ENCODE assay signal across 25 mouse cellular contexts in the genomic region with DNA sequence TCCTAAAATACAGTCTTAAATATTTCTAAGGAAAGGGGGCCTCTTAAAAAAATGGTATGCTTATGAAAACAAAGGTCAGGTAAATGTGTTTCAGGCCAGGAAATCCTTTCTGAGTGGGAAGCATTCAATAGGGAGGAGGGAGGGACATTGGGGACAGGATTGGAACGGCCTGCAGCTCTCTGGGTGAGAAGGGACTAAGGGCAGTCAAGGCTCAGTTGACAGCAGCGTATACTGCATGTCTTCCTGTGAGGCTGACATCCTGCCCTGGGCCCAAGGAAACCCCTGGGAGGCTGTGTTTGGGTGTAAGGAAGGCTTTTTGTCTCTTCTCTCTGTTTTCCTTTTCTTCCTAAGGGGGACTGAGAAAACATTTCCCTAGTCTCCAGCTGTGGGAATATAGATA.
A peak's percentile ranks its signal among the peaks of the same experiment; 100 is the strongest.
DNase-seq lines count a peak whose midpoint lies in the region; ATAC-seq and TF ChIP-seq lines count a peak whose summit lies in the region.
"Had no signal": no experiment of that assay in that cellular context is flagged by ENCODE, and none has a peak within 500 bp of the region (broad histone marks: within the 10 kb centered on the region; RNA-seq: fewer than 3 reads in every experiment).

No protein-coding gene starts in this region.

- TF ChIP-seq POLR2A in heart, adult 2 months (IDR thresholded peaks at IDR 0.05; ENCODE audit: insufficient read depth, low read depth, low read length): no peak

- intact Hi-C loops in heart, adult 2 months (cut with DNase I): loop anchor here (2.0 kb wide), 1 partner anchor 51 kb away; no protein-coding TSS in a partner anchor
- intact Hi-C loops in heart, postnatal 36 days (cut with DNase I): no loop called here

- TF ChIP-seq EP300 in heart, adult 2 months (IDR thresholded peaks at IDR 0.05; ENCODE audit: insufficient read depth, low read depth, low read length): no peak

- H3K79me2 ChIP-seq in heart, adult 2 months (replicated peaks; ENCODE audit: control insufficient read depth, insufficient read depth, low read length): no peaks in the 10 kb centered on the region

- no peak overlapping the region for H3K9ac ChIP-seq in heart, adult 2 months (ENCODE audit: low read depth, low read length)
- H3K9ac ChIP-seq in kidney, embryonic 16.5 days (replicated peaks; ENCODE audit: low read length): no peak overlapping the region
- H3K9ac ChIP-seq in kidney, embryonic 14.5 days (ENCODE audit: low read depth, low read length): no peak overlapping the region
- H3K9ac ChIP-seq in heart, embryonic 16.5 days (ENCODE audit: low read length): no peak overlapping the region
- H3K9ac ChIP-seq: embryonic facial prominence, embryonic 13.5 days; forebrain, embryonic 15.5 days; hindbrain, embryonic 13.5 days; liver, embryonic 15.5 days; lung, embryonic 14.5 days; midbrain, embryonic 13.5 days; stomach, embryonic 15.5 days had no signal

- no peak for TF ChIP-seq CTCF in heart, adult 2 months (IDR thresholded peaks at IDR 0.05)

- H3K27me3 ChIP-seq in heart, adult 2 months (ENCODE audit: control insufficient read depth, insufficient read depth, low read length): no peaks in the 10 kb centered on the region
- H3K27me3 ChIP-seq in kidney, embryonic 16.5 days (ENCODE audit: insufficient read depth, low read length): no peaks in the 10 kb centered on the region
- H3K27me3 ChIP-seq in kidney, embryonic 14.5 days (ENCODE audit: control insufficient read depth, insufficient read depth, low read length): no peaks in the 10 kb centered on the region
- H3K27me3 ChIP-seq in heart, embryonic 16.5 days (ENCODE audit: control insufficient read depth, insufficient read depth, low read length): no peaks in the 10 kb centered on the region
- H3K27me3 ChIP-seq: embryonic facial prominence, embryonic 13.5 days; forebrain, embryonic 15.5 days; hindbrain, embryonic 13.5 days; liver, embryonic 15.5 days; midbrain, embryonic 13.5 days; Patski; stomach, embryonic 15.5 days had no signal

- no peak overlapping the region for H3K4me3 ChIP-seq in heart, adult 2 months
- no peak overlapping the region for H3K4me3 ChIP-seq in kidney, embryonic 16.5 days (ENCODE audit: low read length)
- no peak overlapping the region for H3K4me3 ChIP-seq in kidney, embryonic 14.5 days (ENCODE audit: low read length)
- no peak overlapping the region for H3K4me3 ChIP-seq in brown adipose tissue, adult 24 weeks (ENCODE audit: insufficient read depth, low read depth, low read length)
- H3K4me3 ChIP-seq in heart, embryonic 16.5 days (ENCODE audit: low read length): no peak overlapping the region
- H3K4me3 ChIP-seq: embryonic facial prominence, embryonic 13.5 days; forebrain, embryonic 10.5 days; forebrain, embryonic 15.5 days; hindbrain, embryonic 13.5 days; liver, embryonic 15.5 days; midbrain, embryonic 13.5 days; stomach, embryonic 15.5 days had no signal

- no peak for DNase-seq in heart, adult 2 months
- no peak for DNase-seq in heart, postnatal 36 days
- DNase-seq in right cerebral cortex, postnatal 14 days: no peak
- DNase-seq: adrenal gland, postnatal 14 days; cerebellum, adult 11-12 months; cerebellum, adult 9-11 months; embryo, embryonic 11 days; kidney, adult 11 months; liver; lung, embryonic 14.5 days had no signal

- no peak overlapping the region for H3K4me2 ChIP-seq in kidney, embryonic 16.5 days (replicated peaks; ENCODE audit: low read depth, low read length)
- no peak overlapping the region for H3K4me2 ChIP-seq in kidney, embryonic 14.5 days (replicated peaks; ENCODE audit: low read depth, low read length)
- no peak overlapping the region for H3K4me2 ChIP-seq in heart, embryonic 16.5 days (ENCODE audit: low read depth, low read length)
- H3K4me2 ChIP-seq: embryonic facial prominence, embryonic 13.5 days; forebrain, embryonic 15.5 days; hindbrain, embryonic 13.5 days; liver, embryonic 15.5 days; lung, embryonic 14.5 days; midbrain, embryonic 13.5 days; stomach, embryonic 15.5 days had no signal

- peak overlapping the region; percentile 48 for H3K27ac ChIP-seq in heart, adult 2 months
- peak overlapping the region; percentile 12; the same call in 1 of the 2 replicates for H3K27ac ChIP-seq in kidney, embryonic 16.5 days (ENCODE audit: low read length)
- no peak overlapping the region for H3K27ac ChIP-seq in kidney, embryonic 14.5 days (ENCODE audit: low read depth, low read length)
- peak overlapping the region; percentile 48; the same call in 1 of the 2 replicates for H3K27ac ChIP-seq in brown adipose tissue, adult 24 weeks (replicated peaks; ENCODE audit: low read depth, low read length)
- peak overlapping the region; percentile 67 for H3K27ac ChIP-seq in heart, embryonic 16.5 days (ENCODE audit: low read length)
- H3K27ac ChIP-seq: embryonic facial prominence, embryonic 13.5 days; forebrain, embryonic 10.5 days; forebrain, embryonic 15.5 days; hindbrain, embryonic 13.5 days; kidney, postnatal 0 days; liver, embryonic 15.5 days; macrophage; midbrain, embryonic 13.5 days; stomach, embryonic 15.5 days had no signal

- H3K36me3 ChIP-seq in heart, adult 2 months (ENCODE audit: control insufficient read depth, insufficient read depth, low read length): no peaks in the 10 kb centered on the region
- no peaks in the 10 kb centered on the region for H3K36me3 ChIP-seq in kidney, embryonic 16.5 days (ENCODE audit: insufficient read depth, low read length)
- no peaks in the 10 kb centered on the region for H3K36me3 ChIP-seq in kidney, embryonic 14.5 days (ENCODE audit: control insufficient read depth, insufficient read depth, low read length)
- H3K36me3 ChIP-seq in heart, embryonic 16.5 days (ENCODE audit: control insufficient read depth, insufficient read depth): no peaks in the 10 kb centered on the region
- H3K36me3 ChIP-seq: embryonic facial prominence, embryonic 13.5 days; forebrain, embryonic 10.5 days; forebrain, embryonic 15.5 days; hindbrain, embryonic 13.5 days; liver, embryonic 15.5 days; midbrain, embryonic 13.5 days; stomach, embryonic 15.5 days had no signal

- H3K4me1 ChIP-seq in heart, adult 2 months (ENCODE audit: control insufficient read depth, insufficient read depth, low read length): peaks cover 12% of the 10 kb centered on the region
- peaks cover 4% of the 10 kb centered on the region; the same call in 1 of the 2 replicates for H3K4me1 ChIP-seq in kidney, embryonic 16.5 days (ENCODE audit: insufficient read depth, low read length)
- no peaks in the 10 kb centered on the region for H3K4me1 ChIP-seq in kidney, embryonic 14.5 days (ENCODE audit: control insufficient read depth, insufficient read depth, low read length)
- H3K4me1 ChIP-seq in brown adipose tissue, adult 24 weeks (ENCODE audit: control insufficient read depth, insufficient read depth, insufficient read length, low read length): peaks cover 9% of the 10 kb centered on the region; the same call in 1 of the 2 replicates
- H3K4me1 ChIP-seq in heart, embryonic 16.5 days (ENCODE audit: control insufficient read depth, insufficient read depth, low read length): peaks cover 3% of the 10 kb centered on the region
- H3K4me1 ChIP-seq: embryonic facial prominence, embryonic 13.5 days; forebrain, embryonic 10.5 days; forebrain, embryonic 15.5 days; hindbrain, embryonic 13.5 days; liver, embryonic 15.5 days; midbrain, embryonic 13.5 days; stomach, embryonic 15.5 days had no signal

- H3K9me3 ChIP-seq in kidney, embryonic 16.5 days (ENCODE audit: low read length): no peaks in the 10 kb centered on the region
- no peaks in the 10 kb centered on the region for H3K9me3 ChIP-seq in kidney, embryonic 14.5 days (ENCODE audit: control insufficient read depth, low read length)
- H3K9me3 ChIP-seq in heart, embryonic 16.5 days (replicated peaks; ENCODE audit: control insufficient read depth, low read length): no peaks in the 10 kb centered on the region
- H3K9me3 ChIP-seq: embryonic facial prominence, embryonic 13.5 days; forebrain, embryonic 10.5 days; forebrain, embryonic 15.5 days; hindbrain, embryonic 13.5 days; liver, embryonic 15.5 days; midbrain, embryonic 13.5 days; stomach, embryonic 15.5 days had no signal

- no peak for ATAC-seq in kidney, embryonic 16.5 days (ENCODE audit: low FRiP score, low TSS enrichment)
- ATAC-seq in kidney, embryonic 14.5 days (ENCODE audit: low FRiP score, low TSS enrichment): no peak
- peak; percentile 70 for ATAC-seq in heart, embryonic 16.5 days (replicated peaks; ENCODE audit: extremely low read depth, insufficient read depth, low FRiP score)
- ATAC-seq: forebrain, embryonic 15.5 days; inflammation-experienced regulatory T-cells, adult 6 months; midbrain, embryonic 13.5 days had no signal

- WGBS in heart, adult 2 months: 24% methylated on average over 2 of the region's 2 CpGs
- 53% methylated on average over 2 of the region's 2 CpGs for WGBS in kidney, embryonic 16.5 days
- 57% methylated on average over 2 of the region's 2 CpGs for WGBS in kidney, embryonic 14.5 days
- 42% methylated on average over 2 of the region's 2 CpGs for WGBS in heart, embryonic 16.5 days
